Mouse (Mus musculus) kidney, embryonic 14.5 days (tissue): Measurements from ENCODE around the gene Gm7138. TPM values are rescaled to one million over a fixed set of nuclear protein-coding genes. Genes with fewer than 3 reads are reported as not detected.

Experiments
- ATAC-seq: fragments of 200-750 bp; cut with Nextera tagmentation; 2 replicates; pipeline ENCODE4 v1.8.0; 2017; ENCODE audit warnings: moderate number of reproducible peaks, mild to moderate bottlenecking, moderate TSS enrichment, moderate library complexity; ENCODE audit not compliant: low FRiP score, low TSS enrichment
- H3K27ac ChIP-seq: fragments of 300-500 bp; sonication (generic); 2 replicates; pipeline ENCODE4 v1.5.1; 2014; ENCODE audit warnings: low read depth, mild to moderate bottlenecking, low read length, moderate library complexity, mixed read lengths
- H3K27me3 ChIP-seq: fragments of 300-500 bp; sonication (generic); 2 replicates; pipeline ENCODE4 v1.6.1; 2014; ENCODE audit warnings: mild to moderate bottlenecking, low read length; ENCODE audit not compliant: control insufficient read depth, insufficient read depth
- H3K36me3 ChIP-seq: fragments of 300-500 bp; sonication (generic); 2 replicates; pipeline ENCODE4 v1.6.1; 2014; ENCODE audit warnings: low read length, mixed read lengths; ENCODE audit not compliant: control insufficient read depth, insufficient read depth
- H3K4me1 ChIP-seq: fragments of 300-500 bp; sonication (generic); 2 replicates; pipeline ENCODE4 v1.6.1; 2014; ENCODE audit warnings: low read length, mixed read lengths; ENCODE audit not compliant: control insufficient read depth, insufficient read depth
- H3K4me2 ChIP-seq: fragments of 300-500 bp; sonication (generic); replicated peaks from 2 replicates; pipeline ENCODE4 v1.6.1; 2014; ENCODE audit warnings: low read depth, mild to moderate bottlenecking, low read length
- H3K4me3 ChIP-seq: fragments of 300-500 bp; sonication (generic); 2 replicates; pipeline ENCODE4 v1.5.1; 2014; ENCODE audit warnings: mild to moderate bottlenecking, low read length
- H3K9ac ChIP-seq: fragments of 300-500 bp; sonication (generic); 2 replicates; pipeline ENCODE4 v1.6.1; 2014; ENCODE audit warnings: low read depth, mild to moderate bottlenecking, low read length, moderate library complexity
- H3K9me3 ChIP-seq: fragments of 300-500 bp; sonication (generic); 2 replicates; pipeline ENCODE4 v1.6.1; 2016; ENCODE audit warnings: low read length; ENCODE audit not compliant: control insufficient read depth
- WGBS: fragments of 180-500 bp; shearing (Covaris S2); extraction: QIAGEN DNeasy Blood & Tissue Kit; methylation state at CpG from one replicate; pipeline ENCODE4 v1.1.7; 2014; 5-methylcytosine and 5-hydroxymethylcytosine counted together
- polyA plus RNA-seq: library from polyadenylated mRNA; unstranded; fragments of >200 nt; fragmentation: Nextera tagmentation; extraction: Ambion mirVana; gene quantifications from 2 replicates; pipeline ENCODE4 v1.2.1, GENCODE M21; 2014

Gm7138 gene
- polyA plus RNA-seq, 1 experiment from 2014 or later, result not detected

DNA sequence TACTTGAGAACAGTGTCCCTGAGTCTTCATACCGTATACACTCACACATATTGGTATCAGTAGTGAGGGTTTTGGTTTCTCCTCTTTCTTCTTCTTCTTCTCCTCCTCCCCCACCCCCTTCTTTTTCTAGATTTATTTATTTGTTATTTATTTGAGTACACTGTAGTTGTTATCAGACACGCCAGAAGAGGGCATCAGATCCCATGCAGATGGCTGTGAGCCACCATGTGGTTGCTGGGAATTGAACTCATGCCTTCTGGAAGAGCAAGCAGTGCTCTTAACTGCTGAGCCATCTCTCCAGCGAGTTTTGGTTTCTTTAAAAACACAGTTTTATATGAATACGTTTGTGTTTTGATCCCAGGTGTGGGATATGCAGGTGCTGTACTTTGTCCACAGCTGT, 48.5 kb downstream of the Gm7138 start:
- H3K4me3 ChIP-seq, result no peak overlapping the region
- H3K9ac ChIP-seq, result no peak overlapping the region
- H3K27me3 ChIP-seq, result no peaks in the 10 kb centered on the region
- no peak overlapping the region for H3K27ac ChIP-seq
- no peak for ATAC-seq
- H3K4me2 ChIP-seq, result no peak overlapping the region
- WGBS, result 60% methylated on average over 4 of the region's 4 CpGs
- H3K9me3 ChIP-seq, result no peaks in the 10 kb centered on the region
- no peaks in the 10 kb centered on the region for H3K4me1 ChIP-seq
- H3K36me3 ChIP-seq, result no peaks in the 10 kb centered on the region

Other genes with a start within 250 kb of the Gm7138 start
- 1.1 and 1.3 TPM in 2 replicates for gene Itgb2, start 246.7 kb downstream of the Gm7138 start, polyA plus RNA-seq
- gene Pttg1ip, start 195.2 kb downstream of the Gm7138 start, polyA plus RNA-seq, result 104 and 144 TPM in 2 replicates
- gene Sumo3, start 170.8 kb downstream of the Gm7138 start, polyA plus RNA-seq, result 253 and 294 TPM in 2 replicates
- gene Gm49325, start 170.7 kb downstream of the Gm7138 start, polyA plus RNA-seq, result 1.2 and 1.8 TPM in 2 replicates
- gene Ube2g2, start 154.7 kb downstream of the Gm7138 start, polyA plus RNA-seq, result 41.3 and 51.8 TPM in 2 replicates
- 0.41 and 0.74 TPM in 2 replicates for gene Tspear, start 90.4 kb downstream of the Gm7138 start, polyA plus RNA-seq
- gene Gm19402, start 86.2 kb downstream of the Gm7138 start, polyA plus RNA-seq, result not detected in 2 replicates
- gene Gm9508, start 79.7 kb downstream of the Gm7138 start, polyA plus RNA-seq, result not detected in 2 replicates
- not detected in 2 replicates for gene Gm10272, start 70.3 kb downstream of the Gm7138 start, polyA plus RNA-seq
- not detected in 2 replicates for gene Gm10024, start 65.5 kb downstream of the Gm7138 start, polyA plus RNA-seq
- gene Gm10142, start 61.1 kb downstream of the Gm7138 start, polyA plus RNA-seq, result not detected in 2 replicates
- gene Krtap12-1, start 56.3 kb downstream of the Gm7138 start, polyA plus RNA-seq, result not detected in 2 replicates
- not detected in 2 replicates for gene Gm10100, start 50.5 kb downstream of the Gm7138 start, polyA plus RNA-seq
- gene Gm18596, start 34.3 kb downstream of the Gm7138 start, polyA plus RNA-seq, result not detected in 2 replicates
- gene Gm9736, start 25.6 kb downstream of the Gm7138 start, polyA plus RNA-seq, result not detected in 2 replicates
- gene Gm3233, start 17.3 kb downstream of the Gm7138 start, polyA plus RNA-seq, result not detected in 2 replicates
- gene Gm3238, start 5.6 kb downstream of the Gm7138 start, polyA plus RNA-seq, result not detected in 2 replicates
- gene Gm3250, start 5.6 kb upstream of the Gm7138 start, polyA plus RNA-seq, result not detected in 2 replicates
- not detected in 2 replicates for gene Gm7137, start 11.3 kb upstream of the Gm7138 start, polyA plus RNA-seq
- not detected in 2 replicates for gene Gm9639, start 18.1 kb upstream of the Gm7138 start, polyA plus RNA-seq
- gene Gm19668, start 22.2 kb upstream of the Gm7138 start, polyA plus RNA-seq, result not detected in 2 replicates
- gene Gm9507, start 34.9 kb upstream of the Gm7138 start, polyA plus RNA-seq, result not detected in 2 replicates
- gene Gm2696, start 37.7 kb upstream of the Gm7138 start, polyA plus RNA-seq, result not detected in 2 replicates
- not detected in 2 replicates for gene Krtap10-4, start 50.2 kb upstream of the Gm7138 start, polyA plus RNA-seq
- not detected in 2 replicates for gene Krtap10-10, start 59.0 kb upstream of the Gm7138 start, polyA plus RNA-seq
- gene Gm36176, start 69.9 kb upstream of the Gm7138 start, polyA plus RNA-seq, result not detected in 2 replicates
- not detected in 2 replicates for gene Gm10318, start 75.9 kb upstream of the Gm7138 start, polyA plus RNA-seq
- gene Gm3285, start 85.0 kb upstream of the Gm7138 start, polyA plus RNA-seq, result not detected in 2 replicates
- gene Lrrc3, start 125.6 kb upstream of the Gm7138 start, polyA plus RNA-seq, result 2.2 and 3.3 TPM in 2 replicates
- 0.27 and 0.54 TPM in 2 replicates for gene Trpm2, start 193.6 kb upstream of the Gm7138 start, polyA plus RNA-seq
- gene 1810043G02Rik, start 201.6 kb upstream of the Gm7138 start, polyA plus RNA-seq, result 26.4 and 35.8 TPM in 2 replicates
- gene Pfkl, start 233.1 kb upstream of the Gm7138 start, polyA plus RNA-seq, result 91.2 and 118 TPM in 2 replicates